Mouse (Mus musculus) macrophage (primary cell): Measurements from ENCODE around the gene Gm10300. TPM values are rescaled to one million over a fixed set of nuclear protein-coding genes. Genes with fewer than 3 reads are reported as not detected.

ENCODE experiments used
- H3K27ac ChIP-seq: fragments of 350-480 bp; formaldehyde crosslinking; 2 replicates; pipeline ENCODE4 v1.9.0; 2021
- H3K36me3 ChIP-seq: fragments of 350-480 bp; formaldehyde crosslinking; 2 replicates; pipeline ENCODE4 v1.9.0; 2021; ENCODE audit errors: inconsistent target
- H3K4me3 ChIP-seq: fragments of 350-480 bp; formaldehyde crosslinking; 2 replicates; pipeline ENCODE4 v1.9.0; 2021; ENCODE audit errors: inconsistent target
- H3K79me2 ChIP-seq: fragments of 350-480 bp; formaldehyde crosslinking; 2 replicates; pipeline ENCODE4 v1.9.0; 2021; ENCODE audit errors: inconsistent target
- WGBS: methylation state at CpG from one replicate; pipeline ENCODE4 v1.1.7; 2026; ENCODE audit warnings: inconsistent platforms; ENCODE audit not compliant: missing documents; 5-methylcytosine and 5-hydroxymethylcytosine counted together
- polyA plus RNA-seq: library from polyadenylated mRNA; stranded (reverse); fragments of 250-400 nt; gene quantifications from 3 replicates; pipeline ENCODE4 v1.2.4, GENCODE M21; 2018; ENCODE audit warnings: inconsistent platforms

The Gm10300 gene
- polyA plus RNA-seq, 1 experiment from 2014 or later = 0.14 TPM

- no peak overlapping the region for H3K4me3 ChIP-seq
- WGBS = 94% methylated on average over 3 of the region's 4 CpGs
- H3K27ac ChIP-seq = no peak overlapping the region
- H3K36me3 ChIP-seq = no peaks in the 10 kb centered on the region
- no peaks in the 10 kb centered on the region for H3K79me2 ChIP-seq
Measured at GRCm38 (mm10) chr4:132080492-132080983, 6.0 kb downstream of the Gm10300 start.

- H3K27ac ChIP-seq = no peak overlapping the region
- H3K36me3 ChIP-seq = no peaks in the 10 kb centered on the region
- no peaks in the 10 kb centered on the region for H3K79me2 ChIP-seq
- WGBS = 29% methylated on average over 7 of the region's 7 CpGs
- H3K4me3 ChIP-seq = no peak overlapping the region
Measured at GRCm38 (mm10) chr4:132085114-132085513, 10.6 kb downstream of the Gm10300 start.

- no peak overlapping the region for H3K27ac ChIP-seq
- H3K36me3 ChIP-seq = no peaks in the 10 kb centered on the region
- no peak overlapping the region for H3K4me3 ChIP-seq
- WGBS = 15% methylated on average over 7 of the region's 7 CpGs
- H3K79me2 ChIP-seq = no peaks in the 10 kb centered on the region
Measured at GRCm38 (mm10) chr4:132088921-132089320, 14.4 kb downstream of the Gm10300 start.

GRCm38 (mm10) chr4:132093136-132093535 is 18.6 kb downstream of the Gm10300 start:
- Histone ChIP-seq H3K27ac (no peak overlapping the region), H3K4me3 (no peak overlapping the region), H3K36me3 (no peaks in the 10 kb centered on the region), H3K79me2 (no peaks in the 10 kb centered on the region)
- WGBS = 88% methylated on average over 6 of the region's 6 CpGs

- Histone ChIP-seq H3K79me2 (no peaks in the 10 kb centered on the region), H3K36me3 (no peaks in the 10 kb centered on the region), H3K4me3 (no peak overlapping the region), H3K27ac (no peak overlapping the region)
- WGBS = 88% methylated on average over 5 of the region's 5 CpGs
Measured at GRCm38 (mm10) chr4:132093928-132094327, 19.4 kb downstream of the Gm10300 start.

- no peak overlapping the region for H3K4me3 ChIP-seq
- WGBS = 90% methylated on average over 7 of the region's 7 CpGs
- H3K79me2 ChIP-seq = no peaks in the 10 kb centered on the region
- no peak overlapping the region for H3K27ac ChIP-seq
- no peaks in the 10 kb centered on the region for H3K36me3 ChIP-seq
Measured at GRCm38 (mm10) chr4:132095043-132095442, 20.5 kb downstream of the Gm10300 start.

GRCm38 (mm10) chr4:132099548-132099947 is 25.1 kb downstream of the Gm10300 start:
- WGBS = 99% methylated on average over 4 of the region's 5 CpGs
- H3K79me2 ChIP-seq = no peaks in the 10 kb centered on the region

GRCm38 (mm10) chr4:132101152-132101551 is 26.7 kb downstream of the Gm10300 start:
- no peak overlapping the region for H3K27ac ChIP-seq
- H3K79me2 ChIP-seq = no peaks in the 10 kb centered on the region
- H3K4me3 ChIP-seq = no peak overlapping the region
- no peaks in the 10 kb centered on the region for H3K36me3 ChIP-seq
- WGBS = 39% methylated on average over 3 of the region's 3 CpGs

More at GRCm38 (mm10) chr4:132099548-132099947, 25.1 kb downstream of the Gm10300 start:
- Histone ChIP-seq H3K27ac (no peak overlapping the region), H3K4me3 (no peak overlapping the region), H3K36me3 (no peaks in the 10 kb centered on the region)

- 95% methylated on average over 7 of the region's 7 CpGs for WGBS
- Histone ChIP-seq H3K36me3 (no peaks in the 10 kb centered on the region), H3K79me2 (no peaks in the 10 kb centered on the region), H3K4me3 (no peak overlapping the region), H3K27ac (no peak overlapping the region)
Measured at GRCm38 (mm10) chr4:132108221-132108620, 33.7 kb downstream of the Gm10300 start.

GRCm38 (mm10) chr4:132111227-132111626 is 36.7 kb downstream of the Gm10300 start:
- Histone ChIP-seq H3K79me2 (no peaks in the 10 kb centered on the region), H3K36me3 (no peaks in the 10 kb centered on the region), H3K27ac (no peak overlapping the region), H3K4me3 (no peak overlapping the region)
- WGBS = 78% methylated on average over 4 of the region's 4 CpGs

- Histone ChIP-seq H3K4me3 (no peak overlapping the region), H3K79me2 (no peaks in the 10 kb centered on the region), H3K27ac (no peak overlapping the region), H3K36me3 (no peaks in the 10 kb centered on the region)
- 43% methylated on average over 53 of the region's 53 CpGs for WGBS
Measured at GRCm38 (mm10) chr4:132113411-132114095, 39.1 kb downstream of the Gm10300 start.

- no peaks in the 10 kb centered on the region for H3K36me3 ChIP-seq
- H3K27ac ChIP-seq = no peak overlapping the region
- 90% methylated on average over 4 of the region's 4 CpGs for WGBS
- no peaks in the 10 kb centered on the region for H3K79me2 ChIP-seq
- no peak overlapping the region for H3K4me3 ChIP-seq
Measured at GRCm38 (mm10) chr4:132116315-132116714, 41.8 kb downstream of the Gm10300 start.

- WGBS = 78% methylated on average over 9 of the region's 9 CpGs
- H3K36me3 ChIP-seq = no peaks in the 10 kb centered on the region
- H3K4me3 ChIP-seq = no peak overlapping the region
- no peaks in the 10 kb centered on the region for H3K79me2 ChIP-seq
- no peak overlapping the region for H3K27ac ChIP-seq
Measured at GRCm38 (mm10) chr4:132119566-132119965, 45.1 kb downstream of the Gm10300 start.

GRCm38 (mm10) chr4:132121674-132122073 is 47.2 kb downstream of the Gm10300 start:
- Histone ChIP-seq H3K4me3 (no peak overlapping the region), H3K79me2 (no peaks in the 10 kb centered on the region), H3K27ac (no peak overlapping the region), H3K36me3 (no peaks in the 10 kb centered on the region)
- 80% methylated on average over 4 of the region's 5 CpGs for WGBS

GRCm38 (mm10) chr4:132123166-132123565 is 48.7 kb downstream of the Gm10300 start:
- no peaks in the 10 kb centered on the region for H3K79me2 ChIP-seq
- H3K27ac ChIP-seq = no peak overlapping the region
- no peak overlapping the region for H3K4me3 ChIP-seq
- WGBS = 91% methylated on average over 1 of the region's 1 CpGs
- no peaks in the 10 kb centered on the region for H3K36me3 ChIP-seq
